Comparison of ENCODE assay signal across 7 mouse cellular contexts in genomic region chr9:114367783-114368470, GRCm38 (mm10). TPM values are rescaled to one million over a fixed set of nuclear protein-coding genes. Genes with fewer than 3 reads are reported as not detected.
DNase-seq lines count a peak whose midpoint lies in the region; ATAC-seq and TF ChIP-seq lines count a peak whose summit lies in the region.

No protein-coding gene starts in this region.

- intact Hi-C loops in heart, adult 2 months (cut with DNase I): no loop called here

- DNase-seq in adrenal gland, postnatal 36 days: peak; percentile 91 to 92
- DNase-seq in embryonic facial prominence, embryonic 14.5 days (ENCODE audit: low spot score): peak; percentile 90
- DNase-seq in heart, adult 2 months: peak; percentile 88
- DNase-seq in kidney, adult 2 months: peak; percentile 92
- peak; percentile 88 for DNase-seq in midbrain, embryonic 14.5 days
- DNase-seq in spleen, postnatal 36 days (ENCODE audit: low spot score in 2 of 2): peak; percentile 40 to 45

- no peak for TF ChIP-seq CTCF in heart, adult 2 months (IDR thresholded peaks at IDR 0.05)
- TF ChIP-seq CTCF in kidney, adult 2 months (conservative IDR thresholded peaks at IDR 0.05; ENCODE audit: insufficient read depth, insufficient read length, low read depth, low read length): no peak

- H3K27ac ChIP-seq in embryonic facial prominence, embryonic 14.5 days (replicated peaks; ENCODE audit: low read depth, low read length): no peak overlapping the region
- peak overlapping the region; percentile 18; the same call in 1 of the 2 replicates for H3K27ac ChIP-seq in heart, adult 2 months
- H3K27ac ChIP-seq in kidney, adult 2 months (ENCODE audit: insufficient read depth, low read depth, low read length): no peak overlapping the region
- no peak overlapping the region for H3K27ac ChIP-seq in limb, embryonic 13.5 days
- H3K27ac ChIP-seq in midbrain, embryonic 14.5 days (replicated peaks; ENCODE audit: low read depth, low read length): no peak overlapping the region

- 1% methylated on average over 48 of the region's 48 CpGs for WGBS in embryonic facial prominence, embryonic 14.5 days
- under 1% methylated on average over 48 of the region's 48 CpGs for WGBS in heart, adult 2 months
- WGBS in kidney, adult 2 months: under 1% methylated on average over 48 of the region's 48 CpGs
- WGBS in limb, embryonic 13.5 days: 2% methylated on average over 48 of the region's 48 CpGs
- under 1% methylated on average over 48 of the region's 48 CpGs for WGBS in midbrain, embryonic 14.5 days

- no peak for TF ChIP-seq POLR2A in heart, adult 2 months (IDR thresholded peaks at IDR 0.05; ENCODE audit: insufficient read depth, low read depth, low read length)
- no peak for TF ChIP-seq POLR2A in kidney, adult 2 months (IDR thresholded peaks at IDR 0.05; ENCODE audit: low read depth, low read length)

- no peaks in the 10 kb centered on the region for H3K27me3 ChIP-seq in embryonic facial prominence, embryonic 14.5 days (replicated peaks; ENCODE audit: control insufficient read depth, insufficient read depth, low read length)
- no peaks in the 10 kb centered on the region for H3K27me3 ChIP-seq in heart, adult 2 months (ENCODE audit: control insufficient read depth, insufficient read depth, low read length)
- H3K27me3 ChIP-seq in kidney, adult 2 months (replicated peaks; ENCODE audit: control insufficient read depth, insufficient read depth, low read length): no peaks in the 10 kb centered on the region
- peaks cover 11% of the 10 kb centered on the region; the same call in 1 of the 2 replicates for H3K27me3 ChIP-seq in limb, embryonic 13.5 days
- H3K27me3 ChIP-seq in midbrain, embryonic 14.5 days (ENCODE audit: control insufficient read depth, insufficient read depth, low read length): no peaks in the 10 kb centered on the region

- H3K9ac ChIP-seq in embryonic facial prominence, embryonic 14.5 days (ENCODE audit: low read depth, low read length): peak overlapping the region; percentile 63
- H3K9ac ChIP-seq in heart, adult 2 months (ENCODE audit: low read depth, low read length): peak overlapping the region; percentile 72
- H3K9ac ChIP-seq in limb, embryonic 13.5 days: peak overlapping the region; percentile 72
- H3K9ac ChIP-seq in midbrain, embryonic 14.5 days (replicated peaks; ENCODE audit: low read length): peak overlapping the region; percentile 64

- no peaks in the 10 kb centered on the region for H3K9me3 ChIP-seq in embryonic facial prominence, embryonic 14.5 days (ENCODE audit: control insufficient read depth, low read length)
- no peaks in the 10 kb centered on the region for H3K9me3 ChIP-seq in limb, embryonic 13.5 days
- no peaks in the 10 kb centered on the region for H3K9me3 ChIP-seq in midbrain, embryonic 14.5 days (ENCODE audit: control insufficient read depth, low read length)

- no peaks in the 10 kb centered on the region for H3K79me2 ChIP-seq in heart, adult 2 months (replicated peaks; ENCODE audit: control insufficient read depth, insufficient read depth, low read length)

- TF ChIP-seq EP300 in heart, adult 2 months (IDR thresholded peaks at IDR 0.05; ENCODE audit: insufficient read depth, low read depth, low read length): no peak

- H3K4me1 ChIP-seq in embryonic facial prominence, embryonic 14.5 days (ENCODE audit: control insufficient read depth, insufficient read depth, low read length): no peaks in the 10 kb centered on the region
- no peaks in the 10 kb centered on the region for H3K4me1 ChIP-seq in heart, adult 2 months (ENCODE audit: control insufficient read depth, insufficient read depth, low read length)
- 0 out of 2 replicates have a peak, but pooled peaks cover 3% of the 10 kb centered on the region for H3K4me1 ChIP-seq in kidney, adult 2 months (ENCODE audit: control insufficient read depth, insufficient read depth, low read length)
- H3K4me1 ChIP-seq in limb, embryonic 13.5 days: peaks cover 4% of the 10 kb centered on the region; the same call in 1 of the 2 replicates
- no peaks in the 10 kb centered on the region for H3K4me1 ChIP-seq in midbrain, embryonic 14.5 days (ENCODE audit: control insufficient read depth, insufficient read depth, low read length)

- ATAC-seq in embryonic facial prominence, embryonic 14.5 days (ENCODE audit: low read depth): peak; percentile 85
- ATAC-seq in limb, embryonic 13.5 days (ENCODE audit: low FRiP score, low read depth): peak; percentile 85
- peak; percentile 67; the same call in 1 of the 2 replicates for ATAC-seq in midbrain, embryonic 14.5 days (ENCODE audit: low FRiP score, low TSS enrichment)

- peak overlapping the region; percentile 54 for H3K4me3 ChIP-seq in embryonic facial prominence, embryonic 14.5 days (ENCODE audit: low read depth, low read length)
- peak overlapping the region; percentile 55 for H3K4me3 ChIP-seq in heart, adult 2 months
- peak overlapping the region; percentile 55 for H3K4me3 ChIP-seq in kidney, adult 2 months (ENCODE audit: insufficient read depth, low read depth, low read length)
- peak overlapping the region; percentile 52 for H3K4me3 ChIP-seq in limb, embryonic 13.5 days
- H3K4me3 ChIP-seq in midbrain, embryonic 14.5 days (replicated peaks; ENCODE audit: low read depth, low read length): peak overlapping the region; percentile 51

- H3K4me2 ChIP-seq in embryonic facial prominence, embryonic 14.5 days (ENCODE audit: low read depth, low read length): peak overlapping the region; percentile 93
- peak overlapping the region; percentile 88 for H3K4me2 ChIP-seq in limb, embryonic 13.5 days (replicated peaks)
- peak overlapping the region; percentile 88 for H3K4me2 ChIP-seq in midbrain, embryonic 14.5 days (ENCODE audit: low read length)

- H3K36me3 ChIP-seq in embryonic facial prominence, embryonic 14.5 days (ENCODE audit: control insufficient read depth, insufficient read depth, low read length): no peaks in the 10 kb centered on the region
- no peaks in the 10 kb centered on the region for H3K36me3 ChIP-seq in heart, adult 2 months (ENCODE audit: control insufficient read depth, insufficient read depth, low read length)
- no peaks in the 10 kb centered on the region for H3K36me3 ChIP-seq in kidney, adult 2 months (ENCODE audit: control insufficient read depth, insufficient read depth, low read length)
- peaks cover 1% of the 10 kb centered on the region; the same call in 1 of the 2 replicates for H3K36me3 ChIP-seq in limb, embryonic 13.5 days
- no peaks in the 10 kb centered on the region for H3K36me3 ChIP-seq in midbrain, embryonic 14.5 days (ENCODE audit: control insufficient read depth, insufficient read depth, low read length)

RNA-seq across cellular contexts. Expression of gene Crtap, which starts 22.5 kb away (rescaled TPM):
- total RNA-seq in adrenal gland, postnatal 36 days (2021): 100 to 1,000 TPM; 111 to 112 TPM
- polyA plus RNA-seq in embryonic facial prominence, embryonic 14.5 days (2014; fragmentation: Nextera tagmentation; extraction: Ambion mirVana): 244 and 245 TPM in 2 replicates
- total RNA-seq in heart, adult 2 months (2021): 10 to 100 TPM; 28.5 to 31.2 TPM
- 67.7 and 97.4 TPM in 2 replicates for polyA plus RNA-seq in heart, adult 2 months (2012; rRNA removed)
- polyA plus RNA-seq in kidney, adult 2 months (2012; rRNA removed): 86.3 and 98.7 TPM in 2 replicates
- polyA plus RNA-seq in limb, embryonic 13.5 days (2015; fragmentation: Nextera tagmentation; extraction: Ambion mirVana): 161 TPM in 2 replicates
- polyA plus RNA-seq in midbrain, embryonic 14.5 days (2014; fragmentation: Nextera tagmentation; extraction: Ambion mirVana): 10.7 and 23.8 TPM in 2 replicates

RNA-seq across cellular contexts. Expression of gene Glb1, which starts 32.9 kb away (rescaled TPM):
- 10 to 100 TPM; 29.1 to 32.1 TPM for total RNA-seq in adrenal gland, postnatal 36 days (2021)
- polyA plus RNA-seq in embryonic facial prominence, embryonic 14.5 days (2014; fragmentation: Nextera tagmentation; extraction: Ambion mirVana): 42.5 and 44.6 TPM in 2 replicates
- total RNA-seq in heart, adult 2 months (2021): 10 to 100 TPM; 12.2 to 14.8 TPM
- polyA plus RNA-seq in heart, adult 2 months (2012; rRNA removed): 20.8 and 27.1 TPM in 2 replicates
- polyA plus RNA-seq in kidney, adult 2 months (2012; rRNA removed): 144 and 165 TPM in 2 replicates
- 29.7 and 32.2 TPM in 2 replicates for polyA plus RNA-seq in limb, embryonic 13.5 days (2015; fragmentation: Nextera tagmentation; extraction: Ambion mirVana)
- 22.9 and 27.9 TPM in 2 replicates for polyA plus RNA-seq in midbrain, embryonic 14.5 days (2014; fragmentation: Nextera tagmentation; extraction: Ambion mirVana)

RNA-seq across cellular contexts. Expression of gene Tmppe, which starts 33.0 kb away (rescaled TPM):
- total RNA-seq in adrenal gland, postnatal 36 days (2021): 1 to 10 TPM; 6.3 to 7.0 TPM
- 2.1 and 3.2 TPM in 2 replicates for polyA plus RNA-seq in embryonic facial prominence, embryonic 14.5 days (2014; fragmentation: Nextera tagmentation; extraction: Ambion mirVana)
- 1 to 10 TPM; 3.7 to 3.9 TPM for total RNA-seq in heart, adult 2 months (2021)
- 2.7 and 4.9 TPM in 2 replicates for polyA plus RNA-seq in heart, adult 2 months (2012; rRNA removed)
- 11.4 and 15.7 TPM in 2 replicates for polyA plus RNA-seq in kidney, adult 2 months (2012; rRNA removed)
- polyA plus RNA-seq in limb, embryonic 13.5 days (2015; fragmentation: Nextera tagmentation; extraction: Ambion mirVana): 9.4 and 9.6 TPM in 2 replicates
- 3.5 and 4.1 TPM in 2 replicates for polyA plus RNA-seq in midbrain, embryonic 14.5 days (2014; fragmentation: Nextera tagmentation; extraction: Ambion mirVana)

RNA-seq across cellular contexts. Expression of gene Bcl2a1c, which starts 38.0 kb away (rescaled TPM):
- total RNA-seq in adrenal gland, postnatal 36 days (2021): not detected
- not detected in 2 replicates for polyA plus RNA-seq in embryonic facial prominence, embryonic 14.5 days (2014; fragmentation: Nextera tagmentation; extraction: Ambion mirVana)
- total RNA-seq in heart, adult 2 months (2021): not detected
- not detected in 2 replicates for polyA plus RNA-seq in heart, adult 2 months (2012; rRNA removed)
- polyA plus RNA-seq in kidney, adult 2 months (2012; rRNA removed): not detected in 2 replicates
- not detected in 2 replicates for polyA plus RNA-seq in limb, embryonic 13.5 days (2015; fragmentation: Nextera tagmentation; extraction: Ambion mirVana)
- polyA plus RNA-seq in midbrain, embryonic 14.5 days (2014; fragmentation: Nextera tagmentation; extraction: Ambion mirVana): not detected in 2 replicates
